Mouse (Mus musculus) G1E (cell line): ENCODE results near the gene Smg6. TPM values are rescaled to one million over a fixed set of nuclear protein-coding genes. Genes with fewer than 3 reads are reported as not detected.
"Not testable (repeated sequence)": the region's sequence is repeated elsewhere in the genome, so short reads cannot be mapped to it uniquely, and the experiment has no call there.

Experiments used
- ATAC-seq: 2 replicates; pipeline ENCODE4 v1.8.0; 2016; ENCODE audit warnings: mild to moderate bottlenecking; ENCODE audit not compliant: insufficient number of reproducible peaks, poor library complexity, low FRiP score, severe bottlenecking; ENCODE audit errors: extremely low read depth
- DNase-seq: peaks from one replicate; pipeline ENCODE4 v3.0.0; 2012; ENCODE audit warnings: low spot score
- H3K27me3 ChIP-seq: 2 replicates; pipeline ENCODE4 v1.6.1; 2012; ENCODE audit warnings: mild to moderate bottlenecking, low read length, inconsistent platforms; ENCODE audit not compliant: insufficient read depth
- H3K36me3 ChIP-seq: replicated peaks from 2 replicates; pipeline ENCODE3; 2012; ENCODE audit warnings: mild to moderate bottlenecking, inconsistent platforms
- H3K4me1 ChIP-seq: 2 replicates; pipeline ENCODE4 v1.6.1; 2012; ENCODE audit warnings: low read depth, low read length, inconsistent platforms, mixed read lengths; ENCODE audit not compliant: insufficient read depth
- H3K4me3 ChIP-seq: 2 replicates; pipeline ENCODE4 v1.5.1; 2012; ENCODE audit warnings: low read depth, mild to moderate bottlenecking, inconsistent platforms, low read length, moderate library complexity, mixed read lengths
- H3K9me3 ChIP-seq: replicated peaks from 2 replicates; pipeline ENCODE4 v1.6.1; 2012; ENCODE audit warnings: inconsistent platforms
- CTCF ChIP-seq: IDR thresholded peaks from 2 replicates; pipeline ENCODE4 v1.5.1; 2012; ENCODE audit warnings: low read depth, low read length, inconsistent platforms, mixed read lengths
- GATA1 ChIP-seq: IDR thresholded peaks from 2 replicates; pipeline ENCODE4 v1.6.1; 2012; ENCODE audit warnings: borderline replicate concordance, low read length, inconsistent platforms, mixed read lengths
- GATA2 ChIP-seq: IDR thresholded peaks from 2 replicates; pipeline ENCODE4 v1.6.1; 2012; ENCODE audit warnings: low read depth, low read length, inconsistent platforms, borderline replicate concordance
- POLR2AphosphoS5 ChIP-seq: IDR thresholded peaks from 2 replicates; pipeline ENCODE4 v1.6.1; 2012; ENCODE audit warnings: low read depth, low read length, inconsistent platforms; ENCODE audit not compliant: insufficient replicate concordance
- TAL1 ChIP-seq: conservative IDR thresholded peaks from 2 replicates; pipeline ENCODE4 v1.6.1; 2012; ENCODE audit warnings: low read depth, low read length, inconsistent platforms, mixed read lengths
- polyA plus RNA-seq: library from polyadenylated mRNA; stranded (reverse); fragments of >175 nt; gene quantifications from 2 replicates; pipeline ENCODE4 v1.2.3, GENCODE M21; 2012
- total RNA-seq, 2 experiments: library from RNA; stranded (forward) in 1 of 2; stranded (reverse) in 1 of 2; fragments of 200-1000 nt in 1 of 2; fragments of >200 nt in 1 of 2; fragmentation: Nextera tagmentation in 1 of 2; gene quantifications; 2 replicates each; pipeline ENCODE4 v1.2.3; 2014 to 2017

Gene Smg6
- total and polyA plus RNA-seq, 3 experiments = 17.4 to 54.3 (median 42.1) TPM

- no peaks in the 10 kb centered on the region for H3K9me3 ChIP-seq
- peaks cover 46% of the 10 kb centered on the region for H3K36me3 ChIP-seq
- ATAC-seq (no peak), DNase-seq (no peak)
- no peak for TF ChIP-seq CTCF
- no peak for TF ChIP-seq POLR2AphosphoS5
- TF ChIP-seq GATA2 = no peak
- no peak for TF ChIP-seq TAL1
- no peak for TF ChIP-seq GATA1
- H3K4me1 ChIP-seq = no peaks in the 10 kb centered on the region
- no peak overlapping the region for H3K4me3 ChIP-seq
- no peaks in the 10 kb centered on the region for H3K27me3 ChIP-seq
Observed at GRCm38 (mm10) chr11:75000869-75001653, 75.4 kb downstream of the Smg6 start.

GRCm38 (mm10) chr11:75008270-75008669, 82.6 kb downstream of the Smg6 start:
- ATAC-seq (no peak), DNase-seq (no peak)
- Histone ChIP-seq H3K9me3 (no peaks in the 10 kb centered on the region), H3K27me3 (no peaks in the 10 kb centered on the region), H3K36me3 (peaks cover 26% of the 10 kb centered on the region), H3K4me1 (peaks cover 4% of the 10 kb centered on the region; the same call in 1 of the 2 replicates), H3K4me3 (no peak overlapping the region)
- no peak for TF ChIP-seq CTCF
- TF ChIP-seq POLR2AphosphoS5 = no peak
- no peak for TF ChIP-seq GATA2
- TF ChIP-seq TAL1 = no peak
- no peak for TF ChIP-seq GATA1

DNA sequence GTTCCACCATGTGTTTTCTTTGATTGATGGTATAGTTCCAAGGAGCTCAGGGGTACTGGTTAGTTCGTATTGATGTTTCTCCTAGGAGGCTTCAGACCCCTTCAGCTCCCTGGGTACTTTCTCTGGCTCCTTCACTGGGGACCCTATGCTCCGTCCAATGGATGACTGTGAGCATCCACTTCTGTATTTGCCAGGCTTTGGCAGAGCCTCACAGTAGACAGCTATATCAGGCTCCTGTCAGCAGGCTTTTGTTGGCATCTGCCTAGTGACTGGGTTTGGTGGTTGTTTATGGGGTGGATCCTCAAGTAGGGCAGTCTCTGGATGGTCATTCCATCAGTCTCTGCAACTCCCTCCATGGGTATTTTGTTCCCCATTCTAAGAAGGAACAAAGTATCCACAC, 83.9 kb downstream of the Smg6 start:
- not testable (repeated sequence) for DNase-seq, H3K4me3 ChIP-seq, ATAC-seq, H3K9me3 ChIP-seq, H3K4me1 ChIP-seq, H3K27me3 ChIP-seq
- peaks cover 23% of the 10 kb centered on the region for H3K36me3 ChIP-seq

DNA sequence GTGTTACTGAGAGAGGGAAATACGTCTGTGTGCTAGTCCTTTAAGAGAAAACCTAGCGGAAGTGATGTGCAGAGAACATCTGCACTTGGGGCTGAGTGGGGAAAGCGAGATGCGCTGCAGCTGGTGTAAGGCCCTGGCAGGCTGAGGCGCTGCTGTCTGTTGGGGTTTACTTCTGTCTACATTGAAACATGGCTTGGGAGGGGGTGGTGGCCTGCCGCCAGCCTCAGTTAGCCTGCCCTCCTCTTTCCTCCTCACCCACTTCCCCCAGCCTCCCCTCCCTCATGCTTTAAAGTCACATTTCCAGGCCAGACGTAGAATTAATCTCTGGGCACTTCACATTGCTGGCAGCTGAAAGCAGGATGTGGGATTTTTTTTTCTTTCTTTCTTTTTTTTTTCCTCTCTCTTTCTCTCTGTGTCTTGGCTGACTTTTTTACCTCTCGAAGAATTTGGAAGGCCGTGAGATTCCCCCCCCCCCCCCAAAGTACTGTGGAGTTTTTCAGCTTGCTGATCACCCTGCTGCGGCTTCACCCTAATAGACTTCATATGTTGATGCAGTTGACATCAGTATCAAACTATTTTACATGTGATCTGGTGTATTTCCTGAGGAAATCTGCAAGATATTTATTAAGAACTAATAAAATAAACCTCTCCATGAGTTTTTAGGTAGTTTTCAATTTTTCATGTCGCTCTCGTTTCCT, 87.5 kb downstream of the Smg6 start:
- DNase-seq (no peak), ATAC-seq (no peak)
- Histone ChIP-seq H3K36me3 (peaks cover 46% of the 10 kb centered on the region), H3K4me3 (no peak overlapping the region), H3K9me3 (no peaks in the 10 kb centered on the region), H3K27me3 (no peaks in the 10 kb centered on the region), H3K4me1 (peaks cover 4% of the 10 kb centered on the region; the same call in 1 of the 2 replicates)
- TF ChIP-seq CTCF = no peak
- no peak for TF ChIP-seq GATA2
- no peak for TF ChIP-seq GATA1
- TF ChIP-seq TAL1 = no peak
- no peak for TF ChIP-seq POLR2AphosphoS5

DNA sequence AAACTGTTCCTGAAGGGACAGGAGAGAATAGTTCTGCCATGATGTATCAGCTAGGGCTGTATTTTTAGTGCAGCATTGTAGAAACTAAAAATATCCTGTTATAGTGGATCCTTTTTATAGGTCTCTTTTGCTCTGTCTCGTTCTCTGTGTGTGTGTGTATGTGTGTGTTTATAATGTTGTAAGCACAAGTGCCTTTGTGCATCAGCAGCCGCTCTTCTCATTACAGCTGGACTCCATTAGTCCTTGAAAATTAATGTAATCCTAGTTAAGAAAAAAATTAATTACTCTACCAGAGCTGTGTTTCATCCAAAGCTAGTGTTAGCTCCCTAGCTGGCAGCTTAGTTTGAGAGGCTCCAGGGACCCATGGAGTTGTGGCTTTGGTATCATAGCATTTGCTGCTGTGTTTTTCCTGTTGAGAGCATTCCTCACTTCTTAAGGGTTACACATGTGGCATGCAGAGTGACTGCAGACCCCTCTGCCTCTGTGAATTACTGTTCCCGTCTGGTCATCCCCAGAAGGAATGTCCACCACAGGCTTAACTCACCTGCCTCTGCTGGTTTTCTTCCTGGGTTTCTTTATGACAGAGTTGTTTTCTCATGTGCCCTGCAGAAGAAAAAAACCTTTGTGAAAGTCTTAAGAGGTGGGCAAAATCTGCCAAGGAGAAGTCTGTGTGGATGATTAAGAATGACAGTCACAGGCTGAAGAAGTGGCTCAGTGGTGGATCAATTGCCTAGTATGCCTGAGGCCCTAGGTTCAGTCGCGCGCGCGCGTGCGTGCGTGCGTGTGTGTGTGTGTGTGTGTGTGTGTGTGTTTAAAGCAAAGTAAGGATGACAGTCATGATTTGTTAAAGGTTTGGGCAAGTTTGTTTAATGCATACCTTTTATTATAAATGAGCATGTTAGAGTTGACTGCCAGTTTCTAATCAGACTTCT, 88.4 kb downstream of the Smg6 start:
- H3K4me3 ChIP-seq = no peak overlapping the region
- no peak for TF ChIP-seq GATA1
- no peaks in the 10 kb centered on the region for H3K27me3 ChIP-seq
- H3K4me1 ChIP-seq = peaks cover 4% of the 10 kb centered on the region; the same call in 1 of the 2 replicates
- no peak for ATAC-seq
- peaks cover 43% of the 10 kb centered on the region for H3K36me3 ChIP-seq
- DNase-seq = no peak
- no peaks in the 10 kb centered on the region for H3K9me3 ChIP-seq

GRCm38 (mm10) chr11:75014816-75015215, 89.2 kb downstream of the Smg6 start:
- Histone ChIP-seq H3K36me3 (peaks cover 50% of the 10 kb centered on the region), H3K4me3 (no peak overlapping the region), H3K4me1 (peaks cover 4% of the 10 kb centered on the region; the same call in 1 of the 2 replicates), H3K27me3 (no peaks in the 10 kb centered on the region), H3K9me3 (no peaks in the 10 kb centered on the region)
- DNase-seq (no peak), ATAC-seq (no peak)
- TF ChIP-seq CTCF (no peak), POLR2AphosphoS5 (no peak), TAL1 (no peak), GATA1 (no peak), GATA2 (no peak)
